Mouse (Mus musculus) cortical plate, adult 2 months (tissue): ENCODE data around the gene Elk3.

Experiments
- CTCF ChIP-seq: fragments of 200-500 bp; IDR thresholded peaks from 2 replicates; pipeline ENCODE4 v1.5.1; 2011; ENCODE audit warnings: mild to moderate bottlenecking, control low read depth, low read length; ENCODE audit not compliant: insufficient read depth; ENCODE audit errors: extremely low read depth
- POLR2A ChIP-seq: fragments of 200-500 bp; IDR thresholded peaks from 2 replicates; pipeline ENCODE4 v1.6.1; 2011; ENCODE audit warnings: mild to moderate bottlenecking, low read length, control low read depth; ENCODE audit not compliant: insufficient read depth; ENCODE audit errors: extremely low read depth

DNA sequence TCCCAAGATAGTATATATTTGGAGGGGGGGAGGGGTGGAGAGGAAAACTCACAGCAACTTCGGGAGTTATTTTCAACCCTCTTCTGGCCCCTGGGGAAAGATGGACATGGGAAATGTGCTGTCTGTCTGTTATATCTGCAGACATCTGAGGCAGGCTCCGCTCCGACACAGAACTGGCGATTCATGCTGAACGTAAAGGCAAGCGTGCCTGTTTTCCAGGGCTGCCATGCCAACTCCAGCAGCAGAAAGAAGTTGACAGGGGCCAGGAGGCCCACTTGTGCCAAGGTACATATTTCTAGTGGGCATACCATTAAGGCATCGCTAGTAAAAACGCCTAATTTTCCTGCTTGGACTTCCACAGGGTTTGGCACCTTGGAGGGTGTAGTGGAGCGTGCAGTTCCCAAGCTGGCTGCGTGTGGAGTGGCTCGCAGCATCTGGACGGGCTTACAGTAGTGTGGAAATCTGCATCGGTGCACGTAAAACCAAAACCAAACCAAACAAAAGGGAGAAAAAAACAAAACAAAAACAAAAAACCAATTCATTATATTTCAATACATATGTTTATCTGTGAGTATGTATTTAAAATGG is 37.1 kb upstream of the Elk3 start:
- no peak for TF ChIP-seq POLR2A
- TF ChIP-seq CTCF: no peak
